Mouse (Mus musculus) heart, postnatal 0 days (tissue): ENCODE results near the gene Gpr157.

Experiments
- CTCF ChIP-seq: IDR thresholded peaks from 2 replicates; pipeline ENCODE4 v1.5.1; 2016; ENCODE audit warnings: antibody characterized with exemption, control low read depth, low read depth
- EP300 ChIP-seq: IDR thresholded peaks from 2 replicates; pipeline ENCODE4 v1.6.1; 2016; ENCODE audit warnings: antibody characterized with exemption, low read depth

DNA sequence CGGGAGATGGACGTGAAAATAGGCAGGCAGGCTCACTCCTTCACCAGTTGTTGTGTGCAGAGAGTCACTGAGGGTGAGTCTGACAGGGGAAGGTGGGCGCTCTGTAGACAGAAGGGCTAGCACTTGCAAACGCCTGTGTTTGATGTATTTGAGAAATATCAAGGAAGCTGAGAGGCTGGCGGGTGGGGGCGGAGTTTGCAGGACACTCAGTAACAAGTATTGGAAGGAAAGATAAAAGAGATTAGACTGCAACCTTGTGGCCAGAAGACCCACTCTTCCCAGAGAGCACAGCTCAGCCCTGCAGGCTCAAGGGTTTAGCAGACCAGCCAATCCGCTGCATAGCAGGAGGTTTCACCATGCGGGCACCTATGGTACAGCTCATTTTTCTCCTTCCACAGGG lies 35.7 kb upstream of the Gpr157 start:
- TF ChIP-seq CTCF: no peak
- no peak for TF ChIP-seq EP300
